Mouse (Mus musculus) right cerebral cortex, postnatal 14 days (tissue): ENCODE data around the gene Ctf1.

Source experiments
- DNase-seq: peaks from one replicate; pipeline ENCODE4 v3.0.0; 2022

The Ctf1 gene

DNA sequence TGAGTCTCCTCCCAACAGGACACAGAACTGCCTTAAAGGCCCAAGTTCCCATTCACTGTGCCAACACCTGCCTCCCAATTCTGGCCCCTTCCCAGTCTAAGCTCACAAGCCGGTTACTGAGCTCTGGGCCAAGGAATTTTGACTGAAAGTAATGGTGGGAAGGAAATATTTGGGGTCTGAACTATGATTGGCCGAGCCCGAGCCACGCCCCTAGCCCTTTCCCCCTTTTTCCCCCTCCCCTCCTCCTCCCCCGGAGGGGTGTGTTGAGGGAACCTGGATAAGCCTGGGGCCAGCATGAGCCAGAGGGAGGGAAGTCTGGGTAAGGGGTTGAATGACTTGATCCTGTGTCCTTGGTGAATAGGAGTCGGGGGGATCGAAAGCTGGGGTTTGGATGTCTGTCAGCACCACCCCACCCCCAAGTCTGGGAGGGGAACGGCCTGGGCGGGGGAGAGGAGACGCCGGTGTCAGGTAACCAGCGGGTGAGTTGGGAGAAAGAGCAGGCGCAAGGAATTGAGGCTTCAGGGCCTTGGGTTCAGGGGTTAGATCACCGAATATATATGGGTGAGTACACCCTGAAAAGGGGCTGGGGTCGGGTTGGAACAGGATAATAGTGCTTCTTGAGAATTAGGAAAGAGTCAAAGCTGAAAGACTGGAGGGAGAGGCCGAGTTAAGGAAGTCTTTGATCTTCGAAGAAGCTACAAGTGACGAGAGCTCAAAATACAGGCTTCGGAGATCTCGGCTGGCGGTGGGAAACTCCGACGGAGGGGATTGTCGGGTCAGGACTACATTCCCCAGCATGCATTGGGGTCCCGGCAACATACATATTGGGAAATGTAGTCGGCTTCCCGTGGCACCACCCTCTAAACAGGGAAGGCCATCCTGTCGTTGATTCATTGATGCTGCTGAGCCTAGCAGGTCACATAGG is at the start of gene Ctf1:
Gene Ctf1 (plus strand): TSS at position 276 of the 925 bp plus-strand sequence.
- DNase-seq: peak; percentile 73

DNA sequence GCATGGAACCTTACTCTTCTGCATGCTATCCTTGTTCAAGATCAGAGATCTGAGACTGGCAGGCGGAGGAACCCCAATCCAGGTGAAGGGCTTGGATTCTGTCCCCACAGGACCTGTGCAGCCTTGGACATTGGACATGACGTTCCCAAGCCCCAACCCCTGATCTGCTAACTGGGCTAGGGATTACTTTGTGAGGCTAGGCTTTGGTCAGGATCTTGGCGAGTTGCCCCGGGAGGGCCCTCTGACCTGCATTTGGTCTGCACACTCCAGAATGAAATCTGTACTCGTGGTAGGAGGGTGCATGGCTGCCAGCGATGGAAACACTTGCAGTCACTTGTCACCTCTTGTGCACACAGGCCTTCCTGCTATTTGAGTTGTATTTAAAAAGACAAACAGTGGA is 49.6 kb upstream of the Ctf1 start:
- DNase-seq: no peak

DNA sequence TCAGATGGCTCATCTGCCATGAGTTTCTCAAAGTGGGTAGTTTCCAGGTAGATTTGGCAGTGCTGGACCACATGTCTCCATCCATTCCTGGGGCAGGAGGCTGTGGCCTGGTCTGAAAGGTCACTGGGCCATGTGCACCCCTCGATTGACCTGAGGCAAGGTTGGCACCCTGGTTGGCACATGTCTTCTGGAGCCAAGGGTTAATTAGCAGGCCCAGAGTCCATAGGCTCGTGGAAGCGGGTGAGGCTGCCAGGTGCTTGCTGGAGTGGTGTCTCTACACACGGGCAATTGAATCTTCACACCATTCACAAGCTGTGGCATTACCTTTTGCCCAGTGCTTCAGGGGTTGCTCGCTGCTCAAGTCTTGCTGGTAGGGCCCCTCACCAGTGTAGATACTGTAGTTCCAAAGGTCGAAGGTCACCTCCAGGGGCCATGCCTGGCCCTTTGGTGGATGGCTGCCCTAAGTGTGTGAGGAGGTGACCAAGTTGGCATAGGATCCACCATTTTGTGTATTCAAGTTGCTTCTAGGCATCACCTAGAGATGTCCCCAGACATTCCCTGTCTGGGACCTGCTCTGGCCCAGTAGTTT is 46.4 kb upstream of the Ctf1 start:
- no peak for DNase-seq

DNA sequence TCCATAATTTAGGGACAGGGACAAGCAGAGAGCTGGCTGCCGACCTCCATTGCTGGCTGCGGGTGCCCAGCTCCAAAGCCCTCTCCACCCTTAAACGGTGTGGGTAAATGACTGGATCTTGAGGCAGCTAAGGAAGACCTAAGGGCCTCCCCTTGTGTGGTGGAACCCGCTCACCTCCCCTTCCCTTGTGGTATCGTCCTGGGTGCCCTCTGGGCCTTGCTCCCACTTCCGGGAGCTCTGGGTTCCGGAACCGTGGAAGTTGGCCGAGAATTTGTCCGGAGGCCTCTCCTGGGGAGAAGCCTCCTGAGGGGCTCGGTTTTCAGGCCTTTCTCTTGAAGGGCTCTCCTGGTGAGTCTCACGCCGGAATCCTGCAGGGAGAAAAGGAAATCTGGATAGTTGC is 45.9 kb upstream of the Ctf1 start:
- no peak for DNase-seq

DNA sequence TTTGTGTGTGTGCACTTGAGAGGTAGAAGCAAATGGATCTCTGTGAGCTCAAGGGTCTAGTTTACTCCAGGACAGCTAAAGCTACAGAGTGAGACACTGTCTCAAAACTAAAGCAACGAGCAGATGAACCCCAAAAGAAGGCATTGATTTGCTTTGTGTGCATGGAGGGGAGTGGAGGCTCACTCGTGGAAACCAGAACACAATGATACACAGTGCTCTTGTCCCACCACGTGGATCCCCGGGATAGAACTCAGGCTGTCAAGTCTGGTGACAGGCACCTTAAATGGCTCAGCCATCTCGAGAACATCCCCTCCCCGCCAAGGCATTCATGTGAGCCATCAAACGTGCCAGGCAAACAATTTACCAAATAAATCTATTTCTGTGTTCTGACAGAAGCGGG is 45.4 kb upstream of the Ctf1 start:
- DNase-seq: no peak

DNA sequence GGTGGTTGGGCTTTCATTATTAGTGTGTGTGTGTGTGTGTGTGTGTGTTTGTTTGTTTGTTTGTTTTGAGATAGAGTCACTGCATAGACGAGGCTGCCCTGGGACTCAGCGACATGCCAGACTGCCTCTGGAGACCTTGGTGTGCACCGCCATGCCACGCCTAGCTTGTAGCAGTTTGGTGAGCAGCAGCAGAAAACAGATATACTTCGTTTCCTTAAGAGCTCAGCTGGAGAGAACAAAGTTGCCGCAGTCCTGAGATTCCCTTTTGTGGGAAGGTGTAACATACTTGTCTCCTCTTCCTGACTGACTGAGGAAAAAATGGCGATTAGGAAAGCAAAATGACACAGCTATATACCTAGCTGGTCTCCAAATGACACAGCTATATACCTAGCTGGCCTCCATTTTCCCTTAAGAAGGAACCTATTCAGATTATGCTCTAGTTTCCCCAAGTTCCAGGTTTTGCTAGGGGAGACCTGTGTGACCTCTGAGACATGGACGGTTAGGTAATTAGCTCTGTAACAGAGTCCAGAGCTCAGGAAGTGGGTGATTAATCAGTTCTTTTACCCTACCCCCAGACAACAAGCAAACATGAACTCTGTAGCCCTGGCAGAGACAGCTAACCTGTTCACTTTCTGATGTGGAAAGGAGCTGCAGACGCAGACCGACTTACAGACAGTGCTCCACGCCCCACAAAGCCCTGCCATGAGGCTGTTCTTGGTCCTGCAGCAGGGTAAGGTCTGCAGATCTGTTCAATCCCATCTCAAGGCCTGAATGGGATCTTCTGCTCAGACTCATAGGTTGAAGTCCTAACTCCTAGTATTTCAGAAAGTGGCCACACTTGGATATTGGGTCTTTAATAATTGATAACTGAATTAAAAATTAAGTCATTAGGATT is 40.4 kb upstream of the Ctf1 start:
- no peak for DNase-seq

DNA sequence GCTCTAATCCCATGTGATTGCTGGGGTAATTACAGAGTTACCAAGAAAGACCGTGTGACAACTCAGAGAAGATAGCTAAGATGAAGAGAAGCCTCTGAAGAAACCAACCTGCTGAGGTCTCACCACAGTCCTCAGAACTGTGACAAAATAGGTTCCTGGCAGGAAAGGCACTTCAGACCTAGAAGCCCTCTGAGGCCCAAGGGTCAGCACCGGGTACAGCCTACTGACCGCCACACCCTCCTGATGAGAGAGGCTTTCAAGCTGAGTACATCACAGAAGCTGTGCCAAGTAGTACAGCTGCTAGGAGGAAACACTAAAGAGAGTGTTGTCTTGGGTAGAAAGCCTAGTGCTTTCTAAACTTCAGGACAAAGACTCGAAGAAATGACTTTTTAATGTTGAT is 39.8 kb upstream of the Ctf1 start:
- no peak for DNase-seq

DNA sequence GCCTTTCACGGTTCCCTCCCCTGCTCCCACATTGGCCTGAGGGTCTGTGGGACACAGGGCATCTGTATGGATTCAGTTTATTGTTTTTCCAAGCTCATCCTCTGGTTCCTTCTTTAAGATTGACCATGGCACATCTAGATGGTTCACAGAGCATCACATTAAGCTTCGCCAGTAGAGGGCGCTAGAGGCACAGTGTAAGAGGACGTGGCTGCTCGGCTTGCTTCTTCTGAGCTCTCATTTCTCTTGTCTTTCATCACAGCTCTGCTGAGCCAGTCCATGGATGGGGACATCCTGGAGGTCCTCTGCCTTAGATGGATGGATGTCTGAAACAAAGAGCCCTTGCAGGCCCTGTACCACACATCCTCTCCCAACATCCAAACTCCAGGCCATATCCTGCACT is 37.6 kb upstream of the Ctf1 start:
- peak; percentile 93 for DNase-seq

DNA sequence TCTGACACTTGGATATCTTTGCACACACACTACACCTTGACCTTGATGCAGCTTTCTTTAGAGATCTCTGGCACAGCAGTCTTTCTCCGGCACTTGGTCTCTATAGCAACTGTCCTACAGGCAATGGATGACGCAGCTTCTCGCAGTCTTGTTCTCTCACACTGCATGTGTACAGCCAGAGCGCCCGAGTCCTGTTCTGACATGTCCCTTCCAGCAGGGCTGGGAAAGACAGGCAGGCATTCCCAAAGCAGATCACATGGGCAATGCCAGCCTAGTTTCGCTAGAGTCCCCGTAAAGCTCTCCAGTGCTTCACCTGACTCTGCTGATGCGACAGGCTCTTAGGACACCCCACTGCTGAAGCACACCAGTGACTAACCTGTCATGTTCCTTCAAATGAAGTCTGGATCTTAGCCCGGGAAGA is 37.1 kb upstream of the Ctf1 start:
- DNase-seq: peak; percentile 45

DNA sequence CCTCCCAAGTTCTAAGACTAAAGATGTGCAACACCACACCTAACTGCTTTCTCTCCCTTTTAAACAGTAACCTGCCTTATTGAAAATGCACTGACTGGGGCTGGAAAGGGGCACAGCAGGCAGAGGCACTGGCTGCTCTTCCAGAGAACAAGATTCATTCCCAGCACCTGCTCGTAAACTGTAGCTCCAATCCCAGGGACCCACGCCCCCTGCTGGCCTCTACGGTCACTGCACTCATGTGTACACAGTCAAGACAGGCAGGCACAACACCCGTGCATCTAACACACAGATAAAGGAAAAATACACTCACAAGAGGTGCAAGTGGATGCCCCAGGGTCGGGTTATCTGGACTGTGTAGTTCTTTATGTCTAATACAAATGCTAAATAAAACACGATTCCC is 35.5 kb upstream of the Ctf1 start:
- DNase-seq: peak; percentile 61

DNA sequence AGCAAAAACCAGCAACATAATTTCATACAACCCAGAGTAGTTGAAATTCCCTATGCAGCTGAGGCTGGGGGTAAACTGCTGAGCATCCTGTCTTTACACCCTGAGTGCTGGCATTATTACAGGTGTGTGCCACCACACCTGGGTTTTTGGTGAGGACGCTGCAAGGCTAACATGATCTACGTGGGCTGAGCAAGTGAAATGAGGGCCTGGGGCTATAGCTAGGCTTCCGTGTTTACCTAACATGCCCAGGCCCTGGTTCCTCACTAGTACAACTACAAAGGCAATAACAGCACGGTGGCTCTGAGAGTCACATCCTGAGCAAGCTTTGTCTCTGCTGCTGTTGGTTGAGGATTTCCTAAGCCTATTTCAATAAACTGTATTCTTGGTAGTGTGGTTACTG is 34.9 kb upstream of the Ctf1 start:
- no peak for DNase-seq

DNA sequence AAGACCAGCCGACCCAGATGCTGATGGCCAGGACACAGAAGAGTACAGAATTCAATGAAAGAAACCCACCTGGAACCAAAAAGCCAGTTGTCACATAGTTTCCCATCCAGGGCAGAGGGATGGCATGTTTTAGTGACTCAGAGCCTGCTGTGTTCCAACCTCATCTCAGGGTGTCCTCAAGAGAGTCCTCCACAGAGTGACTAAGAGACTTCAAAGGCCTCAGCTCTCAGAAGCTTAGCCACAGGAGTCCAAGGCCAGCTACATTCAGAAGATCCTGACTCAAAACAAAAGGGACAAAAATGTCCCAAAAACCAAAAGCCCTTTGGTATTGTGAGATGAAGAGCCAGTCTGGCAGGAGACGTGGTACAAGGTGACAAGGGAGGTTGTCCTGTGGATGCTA is 33.7 kb upstream of the Ctf1 start:
- no peak for DNase-seq

DNA sequence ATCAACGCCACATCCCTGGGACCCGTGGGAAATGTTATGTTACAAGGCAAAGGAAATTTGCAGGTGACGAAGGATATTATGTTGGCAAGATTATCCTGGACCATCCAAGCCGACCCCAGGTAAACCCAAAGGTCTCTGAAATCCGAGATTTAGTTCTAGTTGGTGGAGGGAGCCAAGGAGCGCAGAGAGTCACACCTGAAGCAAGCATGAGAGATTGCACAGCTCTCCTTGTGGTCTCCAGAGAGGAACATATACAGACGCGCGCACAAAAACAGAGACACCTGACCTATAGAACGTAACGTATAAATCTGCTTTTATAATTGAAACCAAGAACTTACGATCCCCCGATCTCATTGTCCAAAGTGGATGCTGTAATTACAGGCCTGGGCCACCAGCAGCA is 32.0 kb upstream of the Ctf1 start:
- DNase-seq: no peak

DNA sequence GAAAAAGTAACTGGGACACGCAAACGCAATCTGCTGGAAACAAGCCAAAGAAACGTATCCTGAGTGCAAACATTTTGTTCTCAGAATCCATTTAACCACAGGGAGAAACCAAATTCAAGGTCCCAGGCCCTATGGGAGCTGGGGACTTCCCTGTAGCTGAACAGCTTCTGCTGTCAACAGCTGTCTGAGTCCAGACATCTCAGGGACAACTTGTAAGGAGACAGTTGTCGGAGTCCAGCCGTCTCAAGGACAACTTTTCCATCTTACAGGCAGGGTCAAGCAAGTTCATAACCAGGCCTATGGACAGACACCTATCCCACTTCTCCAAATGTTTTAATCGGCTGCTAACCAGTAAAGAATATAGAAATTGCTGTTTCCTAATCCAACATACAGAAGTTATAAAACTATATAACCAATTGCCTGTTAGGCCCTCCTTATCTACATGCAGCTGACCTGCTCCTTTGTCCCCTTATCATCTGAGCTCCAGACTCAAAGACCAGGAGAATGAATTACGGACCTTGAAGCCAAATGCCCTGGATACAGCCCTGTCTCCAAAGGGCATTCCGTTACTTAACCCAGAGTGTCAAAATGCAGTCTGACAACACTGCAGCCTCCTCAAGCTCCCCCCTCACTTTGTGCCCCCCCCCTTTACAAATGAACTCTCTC is 30.5 kb upstream of the Ctf1 start:
- no peak for DNase-seq

DNA sequence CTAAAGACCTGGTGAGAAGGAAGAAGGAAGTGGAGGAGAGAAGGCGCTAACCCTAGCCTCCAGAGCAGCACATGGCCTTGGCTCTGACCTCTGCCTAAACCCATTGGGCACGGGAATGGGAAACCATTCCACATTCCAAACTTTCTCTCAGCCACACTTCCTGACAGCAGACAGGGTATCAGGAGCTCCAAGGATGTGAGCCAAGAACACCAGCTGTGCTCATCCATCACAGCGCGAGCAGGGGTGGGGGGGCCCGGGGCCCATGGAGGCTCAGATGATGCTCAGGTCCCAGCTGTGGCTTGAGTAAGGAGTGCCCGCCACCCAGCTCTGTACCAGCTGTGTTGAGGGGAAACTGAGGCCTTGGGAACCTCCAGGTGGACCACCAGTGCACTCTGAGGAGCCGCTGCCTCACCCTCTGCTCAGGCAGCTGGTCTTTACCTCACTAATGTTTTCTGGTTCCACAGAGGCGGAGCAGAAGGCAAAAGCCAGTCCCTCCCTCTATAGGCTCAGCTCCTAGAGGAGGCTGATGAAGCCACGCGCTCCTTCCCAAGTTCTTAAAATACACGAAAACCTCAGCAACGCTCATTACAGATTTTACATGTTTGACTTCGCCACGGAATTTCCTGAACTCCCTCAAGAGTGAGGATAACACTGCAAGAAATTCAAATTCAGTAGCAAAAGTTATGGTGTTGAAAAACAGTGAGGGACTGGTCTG is 27.1 kb upstream of the Ctf1 start:
- no peak for DNase-seq

DNA sequence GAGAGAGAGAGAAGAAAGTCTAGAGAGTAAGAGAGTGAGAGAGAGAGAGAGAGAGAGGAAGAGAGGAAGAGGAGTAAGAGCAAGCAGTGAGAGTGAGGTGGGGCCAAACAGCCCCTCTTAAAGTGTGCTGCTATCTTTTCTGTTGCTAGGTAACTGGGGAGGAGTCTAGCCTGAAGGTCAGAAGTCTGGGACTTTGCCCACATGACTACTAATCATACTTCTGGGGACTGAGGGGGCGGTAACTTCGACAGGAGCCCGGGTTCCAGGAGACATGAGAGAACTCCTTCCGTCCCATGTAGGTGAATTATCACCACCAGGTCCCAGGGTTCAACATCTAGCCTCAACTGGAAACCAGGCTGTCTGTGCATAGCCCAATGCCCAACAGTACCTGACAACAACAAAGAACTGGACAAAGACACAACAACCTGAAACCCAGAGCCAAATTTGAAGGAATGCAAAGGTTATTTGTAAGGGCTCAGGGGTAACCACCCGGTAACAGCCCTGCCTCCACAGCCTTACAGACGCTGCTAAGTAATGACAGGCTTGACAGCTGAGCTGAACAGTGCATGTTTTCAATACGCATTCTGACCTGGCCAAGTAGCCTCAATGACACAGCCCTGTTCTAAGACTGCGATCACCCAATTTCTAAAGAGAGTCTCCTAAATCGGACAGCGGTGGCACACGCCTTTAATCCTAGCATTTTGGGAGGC is 25.6 kb upstream of the Ctf1 start:
- no peak for DNase-seq

DNA sequence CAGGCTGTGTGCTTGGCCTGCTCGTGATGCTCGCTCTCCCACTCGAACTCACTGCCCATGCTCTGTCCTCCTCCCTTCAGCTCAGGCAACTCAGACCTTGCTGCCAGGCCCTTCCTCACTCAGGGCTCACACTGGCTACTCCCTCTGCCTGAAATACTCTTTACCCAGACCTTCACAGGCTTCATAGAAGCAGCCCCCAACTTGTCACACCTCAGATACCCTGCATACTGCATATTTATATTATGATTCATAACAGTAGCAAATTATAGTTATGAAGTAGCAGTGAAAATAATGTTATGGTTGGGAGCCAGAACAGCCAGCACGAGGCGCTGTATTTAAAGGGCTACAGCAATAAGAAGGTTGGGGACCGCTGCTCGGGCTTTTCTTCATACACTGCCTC is 23.6 kb upstream of the Ctf1 start:
- no peak for DNase-seq

DNA sequence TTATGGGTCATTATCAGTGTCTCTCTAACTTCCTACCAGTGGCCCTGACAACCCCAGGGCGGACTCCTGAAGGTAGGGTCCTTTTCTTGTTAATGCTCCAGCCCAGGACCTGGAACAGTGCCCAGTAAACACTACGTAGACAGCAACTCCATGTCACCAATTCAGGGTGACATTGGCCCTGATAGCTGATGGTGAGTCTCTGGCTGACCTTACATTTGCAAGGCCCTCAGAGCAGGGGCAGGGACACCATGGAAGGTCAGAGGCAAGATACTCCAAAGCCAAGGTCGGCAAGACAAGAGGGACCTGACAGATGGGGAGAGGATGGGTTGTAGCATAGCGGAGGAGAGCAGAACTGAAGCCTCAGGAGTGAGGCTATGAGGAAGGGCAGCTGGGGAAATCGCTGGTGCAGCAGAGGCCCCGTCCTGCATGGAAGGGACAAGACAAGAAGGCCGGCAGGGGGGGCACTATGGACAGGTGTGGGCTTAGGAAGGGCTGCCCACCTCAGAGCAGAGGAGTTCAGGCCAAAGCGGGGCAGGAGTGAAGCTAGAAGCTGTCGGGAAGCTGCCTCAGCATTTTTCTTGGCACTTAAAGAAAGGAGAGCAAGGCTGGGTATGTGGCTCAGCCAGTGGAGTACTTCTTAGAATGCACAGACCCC is 22.8 kb upstream of the Ctf1 start:
- DNase-seq: no peak

DNA sequence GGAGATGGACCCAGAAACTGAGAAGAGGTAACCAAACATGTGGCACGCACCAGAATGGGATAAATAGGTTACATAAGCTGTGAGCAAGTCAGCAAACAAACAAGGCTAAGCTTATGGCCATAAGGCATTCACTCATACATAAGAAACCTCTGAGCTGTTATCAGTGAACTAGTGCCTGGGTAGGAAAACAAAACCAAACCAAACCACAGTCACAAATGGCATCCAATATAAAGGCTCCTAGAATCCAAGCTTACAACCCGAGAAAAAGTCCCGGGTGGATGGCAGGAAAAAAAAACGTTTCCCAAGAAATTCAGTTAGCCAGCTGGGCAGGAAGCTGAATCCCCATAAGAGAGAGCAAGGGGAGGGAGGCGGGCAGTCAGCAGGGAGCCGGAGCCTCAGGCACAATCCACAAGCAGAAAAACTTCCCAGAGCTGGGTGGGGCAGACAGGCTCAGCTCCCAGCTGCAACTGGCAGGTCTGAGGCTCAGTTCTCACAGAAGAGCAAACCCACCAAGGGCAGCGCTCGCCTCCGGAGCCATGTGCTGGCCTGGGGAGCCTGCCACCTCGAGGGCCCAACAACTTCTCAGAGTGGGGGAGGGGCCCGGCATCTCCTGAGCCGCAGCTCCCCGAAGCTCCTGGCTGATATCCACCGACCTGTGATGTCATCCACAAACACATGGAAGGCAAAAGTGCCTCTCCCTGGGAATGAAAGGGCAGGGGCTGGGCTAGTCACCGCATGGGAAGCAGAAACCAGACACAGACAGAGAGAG is 21.1 kb upstream of the Ctf1 start:
- DNase-seq: peak; percentile 57

DNA sequence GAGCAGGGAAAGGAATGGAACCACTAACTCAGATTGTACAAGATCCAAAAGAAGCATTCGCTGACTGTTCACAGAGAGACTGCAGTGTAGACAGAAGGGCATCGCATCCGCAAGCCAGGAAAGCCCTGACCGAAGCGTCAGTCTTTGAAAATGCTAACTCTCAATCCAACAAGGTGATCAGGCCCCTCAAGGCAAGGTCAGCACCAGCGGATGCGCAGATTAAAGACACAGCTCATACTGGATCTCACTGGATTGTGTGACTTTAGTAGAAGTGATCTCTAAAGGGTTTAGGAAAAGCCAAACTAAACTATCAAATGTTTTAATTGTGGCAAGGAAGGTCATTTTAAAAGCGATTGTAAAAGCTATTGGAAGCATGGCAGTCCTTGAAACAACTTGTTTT is 19.2 kb upstream of the Ctf1 start:
- DNase-seq: no peak
